Mouse (Mus musculus): ENCODE results near the gene Exoc3l. TPM values are rescaled to one million over a fixed set of nuclear protein-coding genes. Genes with fewer than 3 reads are reported as not detected.

Gene Exoc3l
- polyA plus RNA-seq, 1 experiment from 2014 or later: 11.7 TPM

DNA sequence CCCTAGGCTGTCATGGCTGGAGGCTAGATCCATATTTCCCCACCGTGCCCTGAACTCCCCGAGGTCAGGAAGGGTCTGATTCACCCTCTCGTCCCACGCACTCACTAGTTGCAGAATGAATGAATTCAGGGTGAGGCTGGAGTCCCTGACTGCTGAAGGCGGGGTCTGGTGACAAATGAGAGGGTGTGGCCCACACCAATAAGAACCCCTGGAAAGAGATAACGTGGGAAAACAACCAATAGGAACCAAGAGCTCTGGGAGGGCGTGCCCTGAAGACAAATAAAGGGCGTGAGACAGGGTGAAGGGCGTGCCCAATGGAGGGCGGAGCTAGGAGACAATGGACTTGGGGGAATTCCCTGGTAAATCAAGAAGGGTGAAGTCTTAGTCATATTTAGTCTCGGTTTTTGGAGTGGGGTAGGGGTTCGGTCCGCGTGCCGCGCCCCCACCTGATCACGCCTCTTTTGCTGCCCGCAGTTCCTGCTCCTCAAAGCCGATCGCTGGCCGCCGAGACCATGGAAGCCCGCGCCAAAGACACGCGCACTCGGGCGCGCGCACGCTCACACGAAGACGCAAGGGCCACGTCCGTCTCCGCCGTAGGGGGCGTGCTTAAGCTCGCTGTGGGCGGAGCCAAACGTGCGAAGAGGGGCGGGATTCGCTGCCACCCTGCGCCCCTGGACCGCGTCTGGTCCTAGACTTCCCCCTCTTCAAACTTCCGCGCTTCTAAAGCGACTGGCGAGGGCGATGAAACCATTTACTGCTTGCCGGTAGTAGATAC, 6.8 kb downstream of the Exoc3l start:
- Histone ChIP-seq H3K27me3 (peaks cover 20% of the 10 kb centered on the region), H3K9me3 (no peaks in the 10 kb centered on the region), H3K4me2 (replicated peaks) (peak overlapping the region; percentile 81), H3K36me3 (peaks cover 21% of the 10 kb centered on the region), H3K27ac (peak overlapping the region; percentile 93), H3K4me1 (replicated peaks) (peaks cover 57% of the 10 kb centered on the region), H3K9ac (replicated peaks) (peak overlapping the region; percentile 70), H3K4me3 (replicated peaks) (peak overlapping the region; percentile 56)
- peak; percentile 91 for ATAC-seq
- WGBS: under 1% methylated on average over 53 of the region's 53 CpGs

DNA sequence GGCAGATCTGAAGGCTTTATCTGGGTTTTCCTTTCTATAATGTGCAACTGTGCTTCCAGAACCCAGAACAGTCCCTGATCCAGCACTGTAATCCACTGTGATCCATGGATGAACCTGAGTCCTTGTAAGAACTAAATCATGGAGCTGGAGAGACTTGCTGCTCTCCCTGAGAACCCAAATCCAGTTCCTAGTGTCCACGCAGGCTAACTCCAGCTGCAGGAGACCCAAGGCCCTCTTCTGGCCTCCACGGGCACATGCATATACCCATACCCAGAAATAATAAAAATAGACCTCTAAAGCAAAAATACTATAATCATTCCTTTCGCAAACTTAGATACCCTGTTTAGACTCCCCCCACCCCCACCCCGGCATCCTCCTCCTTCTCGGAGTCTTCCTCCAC, 7.7 kb downstream of the Exoc3l start:
- no peak for ATAC-seq
- Histone ChIP-seq H3K9ac (replicated peaks) (peak overlapping the region; percentile 70), H3K9me3 (no peaks in the 10 kb centered on the region), H3K27ac (peak overlapping the region; percentile 93; the same call in 1 of the 2 replicates), H3K4me1 (replicated peaks) (peaks cover 57% of the 10 kb centered on the region), H3K36me3 (peaks cover 28% of the 10 kb centered on the region), H3K27me3 (peaks cover 12% of the 10 kb centered on the region), H3K4me3 (replicated peaks) (peak overlapping the region; percentile 56), H3K4me2 (replicated peaks) (peak overlapping the region; percentile 81)
- WGBS: 81% methylated on average over 5 of the region's 5 CpGs

DNA sequence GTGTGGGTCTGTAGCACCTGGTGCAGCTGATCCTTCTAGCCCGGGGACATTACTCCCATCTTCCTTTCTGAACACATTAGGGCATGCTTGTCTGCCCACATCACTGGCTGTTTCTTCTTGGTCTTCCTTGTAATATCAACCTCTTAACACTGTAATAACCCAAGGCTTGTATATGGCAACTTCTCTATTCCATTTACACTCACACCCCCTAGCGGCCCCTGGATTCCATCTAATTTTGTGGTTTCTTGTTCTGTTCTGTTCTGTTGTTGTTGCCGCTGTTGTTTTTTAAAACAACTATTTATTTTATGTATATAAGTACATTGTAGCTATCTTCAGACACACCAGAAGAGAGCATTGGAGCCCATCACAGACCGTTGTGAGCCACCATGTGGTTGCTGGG, 9.0 kb downstream of the Exoc3l start:
- Histone ChIP-seq H3K4me2 (replicated peaks) (peak overlapping the region; percentile 81), H3K4me1 (replicated peaks) (peaks cover 57% of the 10 kb centered on the region), H3K9me3 (no peaks in the 10 kb centered on the region), H3K36me3 (peaks cover 40% of the 10 kb centered on the region), H3K27me3 (peaks cover 12% of the 10 kb centered on the region), H3K9ac (replicated peaks) (no peak overlapping the region), H3K4me3 (replicated peaks) (peak overlapping the region; percentile 56), H3K27ac (no peak overlapping the region)
- no peak for ATAC-seq
- WGBS: 82% methylated on average over 4 of the region's 4 CpGs

DNA sequence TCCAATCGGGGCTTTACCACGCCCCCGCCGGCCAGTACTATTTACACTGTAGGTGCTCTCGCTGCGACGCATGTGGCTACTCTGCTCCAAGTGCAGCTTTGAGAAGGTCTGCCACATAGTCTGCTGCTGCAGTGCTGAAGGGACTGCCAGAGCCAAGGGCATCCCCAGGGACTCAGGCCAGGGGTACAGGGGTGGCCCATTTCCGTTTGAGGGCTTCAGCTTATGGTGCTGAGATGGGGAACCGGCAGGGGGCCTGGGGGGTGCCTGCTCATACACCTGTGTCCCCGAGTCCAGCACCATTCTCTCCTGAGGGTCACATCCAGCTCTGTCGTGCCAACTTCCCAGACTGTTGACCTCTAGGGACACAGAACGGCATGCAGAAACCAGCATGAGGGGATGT, 10.4 kb downstream of the Exoc3l start:
- Histone ChIP-seq H3K4me2 (replicated peaks) (peak overlapping the region; percentile 81; the same call in 1 of the 2 replicates), H3K27me3 (peaks cover 17% of the 10 kb centered on the region), H3K9ac (replicated peaks) (0 out of 2 replicates have a peak overlapping the region, but pooled peaks have one; percentile 39), H3K27ac (no peak overlapping the region), H3K4me1 (replicated peaks) (peaks cover 52% of the 10 kb centered on the region), H3K36me3 (peaks cover 51% of the 10 kb centered on the region), H3K4me3 (replicated peaks) (no peak overlapping the region), H3K9me3 (no peaks in the 10 kb centered on the region)
- ATAC-seq: no peak
- 40% methylated on average over 12 of the region's 12 CpGs for WGBS

DNA sequence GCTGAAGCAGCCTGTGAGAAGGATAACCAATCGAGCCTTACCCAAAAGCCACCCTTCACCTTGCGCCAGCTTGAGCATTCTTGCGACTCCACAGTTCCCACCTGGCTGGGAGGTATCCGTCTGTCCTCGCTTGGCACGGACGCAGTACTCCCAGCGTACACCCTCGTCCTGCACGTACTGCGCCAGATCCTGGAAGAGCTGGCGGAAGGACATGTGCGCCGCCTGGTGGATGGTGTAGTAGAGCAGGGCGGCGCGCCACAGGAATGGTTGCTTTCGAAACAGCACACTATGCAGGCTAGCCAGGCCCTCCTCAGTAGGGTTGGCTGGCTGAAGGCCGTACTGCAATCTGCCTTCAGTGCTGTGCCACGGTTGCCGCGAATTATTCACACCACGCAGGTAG, 12.8 kb downstream of the Exoc3l start:
- Histone ChIP-seq H3K27me3 (peaks cover 37% of the 10 kb centered on the region), H3K27ac (no peak overlapping the region), H3K4me3 (replicated peaks) (no peak overlapping the region), H3K9ac (replicated peaks) (no peak overlapping the region), H3K9me3 (no peaks in the 10 kb centered on the region), H3K4me2 (replicated peaks) (no peak overlapping the region), H3K4me1 (replicated peaks) (peaks cover 45% of the 10 kb centered on the region), H3K36me3 (peaks cover 64% of the 10 kb centered on the region)
- peak; percentile 49 for ATAC-seq
- WGBS: 27% methylated on average over 23 of the region's 23 CpGs

DNA sequence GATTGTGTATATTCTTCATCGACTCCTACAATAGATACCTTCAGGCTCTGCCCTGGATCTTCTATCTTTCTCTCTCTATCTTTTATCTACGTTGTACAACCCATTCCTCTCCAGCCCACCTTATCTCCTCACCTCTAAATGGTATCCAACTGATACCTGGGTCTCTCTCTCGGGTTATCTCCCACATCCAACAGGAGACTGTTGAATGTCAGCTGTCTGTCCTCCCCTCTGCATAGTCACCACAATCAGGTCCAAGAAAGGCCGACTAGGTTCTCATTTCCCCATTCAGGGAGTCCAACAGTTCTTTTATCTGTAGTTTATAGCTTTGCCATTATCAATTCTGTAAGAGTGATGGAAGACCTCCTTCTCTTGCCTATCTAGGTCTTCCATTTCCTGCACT, 13.7 kb downstream of the Exoc3l start:
- H3K4me2 ChIP-seq (replicated peaks): no peak overlapping the region
- H3K4me3 ChIP-seq (replicated peaks): no peak overlapping the region
- H3K27me3 ChIP-seq: peaks cover 45% of the 10 kb centered on the region
- no peaks in the 10 kb centered on the region for H3K9me3 ChIP-seq
- no peak overlapping the region for H3K27ac ChIP-seq
- ATAC-seq: no peak
- peaks cover 64% of the 10 kb centered on the region for H3K36me3 ChIP-seq
- 94% methylated on average over 4 of the region's 4 CpGs for WGBS
- H3K9ac ChIP-seq (replicated peaks): no peak overlapping the region
- peaks cover 37% of the 10 kb centered on the region for H3K4me1 ChIP-seq (replicated peaks)

DNA sequence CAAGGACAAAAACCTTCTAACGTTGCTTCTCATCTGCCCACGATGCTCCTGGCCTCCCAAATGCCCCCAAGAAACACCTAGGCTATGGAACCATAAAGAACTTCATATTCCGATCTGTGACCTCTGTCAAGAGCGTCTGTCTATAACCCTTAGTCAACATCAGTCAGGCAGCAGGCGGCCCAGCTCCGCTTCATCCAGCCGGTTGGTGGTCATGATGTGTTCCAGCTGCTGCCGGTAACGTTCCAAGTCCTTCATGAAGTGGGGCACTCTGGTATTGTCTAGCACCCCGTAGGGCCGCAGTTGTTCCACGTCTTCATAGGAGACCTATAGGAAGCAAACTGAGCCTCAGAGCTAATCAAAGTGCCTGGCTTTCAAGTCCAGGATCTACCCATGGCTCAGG, 14.1 kb downstream of the Exoc3l start:
- Histone ChIP-seq H3K4me2 (replicated peaks) (no peak overlapping the region), H3K4me1 (replicated peaks) (peaks cover 36% of the 10 kb centered on the region), H3K36me3 (peaks cover 64% of the 10 kb centered on the region), H3K9ac (replicated peaks) (no peak overlapping the region), H3K4me3 (replicated peaks) (no peak overlapping the region), H3K9me3 (no peaks in the 10 kb centered on the region), H3K27ac (no peak overlapping the region), H3K27me3 (peaks cover 49% of the 10 kb centered on the region)
- ATAC-seq: no peak
- WGBS: 89% methylated on average over 12 of the region's 12 CpGs

DNA sequence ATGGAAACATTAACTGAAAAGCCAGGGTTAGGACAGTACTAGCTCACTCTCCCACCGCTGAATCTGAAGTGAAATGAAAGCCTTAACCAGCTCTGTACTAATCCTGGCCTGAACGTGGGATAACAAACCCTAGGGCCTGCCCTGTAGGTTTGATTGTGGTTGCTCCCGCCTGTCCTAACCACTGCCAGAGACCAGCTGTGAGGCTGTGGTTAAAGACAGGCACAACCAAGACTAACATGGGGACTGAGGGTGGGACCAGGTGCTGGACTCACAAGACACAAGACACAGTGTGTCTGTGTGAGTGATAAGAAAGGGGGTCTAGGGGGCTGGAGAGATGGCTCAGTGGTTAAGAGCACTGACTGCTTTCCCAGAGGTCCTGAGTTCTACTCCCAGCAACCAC, 15.3 kb downstream of the Exoc3l start:
- Histone ChIP-seq H3K27me3 (peaks cover 61% of the 10 kb centered on the region), H3K9ac (replicated peaks) (no peak overlapping the region), H3K9me3 (no peaks in the 10 kb centered on the region), H3K36me3 (peaks cover 56% of the 10 kb centered on the region), H3K4me2 (replicated peaks) (no peak overlapping the region), H3K27ac (no peak overlapping the region), H3K4me3 (replicated peaks) (no peak overlapping the region), H3K4me1 (replicated peaks) (peaks cover 36% of the 10 kb centered on the region)
- no peak for ATAC-seq
- 61% methylated on average over 3 of the region's 3 CpGs for WGBS

DNA sequence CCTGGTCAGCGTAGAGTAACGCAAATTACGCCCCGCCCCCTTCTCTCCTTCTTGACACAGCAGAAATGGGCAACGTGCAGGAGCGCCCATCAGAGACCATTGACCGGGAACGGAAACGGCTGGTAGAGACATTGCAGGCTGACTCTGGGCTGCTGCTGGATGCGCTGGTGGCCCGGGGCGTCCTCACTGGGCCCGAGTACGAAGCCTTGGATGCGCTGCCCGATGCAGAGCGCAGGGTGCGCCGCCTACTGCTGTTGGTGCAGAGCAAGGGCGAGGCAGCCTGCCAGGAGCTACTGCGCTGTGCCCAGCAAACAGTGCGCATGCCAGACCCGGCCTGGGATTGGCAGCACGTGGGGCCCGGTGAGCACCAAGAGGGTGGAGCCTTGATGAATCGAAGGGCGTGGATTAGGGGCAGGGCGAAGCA, 17.0 kb downstream of the Exoc3l start:
- Histone ChIP-seq H3K4me1 (replicated peaks) (peaks cover 30% of the 10 kb centered on the region), H3K27ac (no peak overlapping the region), H3K4me2 (replicated peaks) (peak overlapping the region; percentile 48), H3K36me3 (peaks cover 43% of the 10 kb centered on the region), H3K9ac (replicated peaks) (0 out of 2 replicates have a peak overlapping the region, but pooled peaks have one; percentile 37), H3K9me3 (no peaks in the 10 kb centered on the region), H3K4me3 (replicated peaks) (peak overlapping the region; percentile 20), H3K27me3 (peaks cover 78% of the 10 kb centered on the region)
- 3% methylated on average over 28 of the region's 28 CpGs for WGBS
- ATAC-seq: peak; percentile 53

DNA sequence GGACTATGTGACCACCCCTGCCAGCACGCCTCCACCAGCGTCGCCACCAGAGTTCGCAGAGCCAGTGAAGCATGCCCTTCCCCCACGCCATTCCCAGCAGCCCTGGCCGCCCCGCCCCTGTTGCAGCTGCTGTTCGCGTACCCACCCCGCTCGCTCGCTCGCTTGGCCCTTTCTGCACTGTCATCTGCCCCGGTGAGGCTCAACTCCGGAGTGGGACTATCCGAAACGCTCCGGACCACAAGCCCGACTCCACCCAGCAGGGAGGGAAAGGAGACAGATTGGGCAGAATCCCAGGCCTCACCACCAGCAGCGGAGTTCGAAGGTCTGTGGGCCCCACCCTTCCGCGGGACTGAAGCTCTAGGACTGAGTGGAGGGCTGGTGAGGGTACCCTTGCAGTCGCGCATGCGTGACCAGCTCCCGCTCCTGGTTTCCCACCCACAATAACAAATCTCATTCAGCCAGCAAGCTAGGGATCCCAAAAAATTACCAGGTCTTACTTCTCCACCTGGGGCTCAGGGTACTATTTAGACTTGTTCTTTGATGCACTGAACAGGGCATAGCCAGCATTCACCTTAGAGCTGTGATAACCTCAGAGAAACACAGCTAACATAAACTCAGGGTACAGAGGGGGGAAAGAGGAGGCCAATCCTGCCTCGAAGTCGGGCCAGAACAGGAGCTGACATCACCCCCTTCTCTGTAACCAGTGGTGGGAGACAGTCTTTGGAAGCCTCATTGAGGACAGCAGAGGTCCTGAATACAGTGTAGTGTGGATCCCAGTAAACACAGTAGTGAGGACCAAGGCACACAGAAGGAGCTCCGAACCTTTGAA, 19.4 kb downstream of the Exoc3l start:
- Histone ChIP-seq H3K9me3 (no peaks in the 10 kb centered on the region), H3K27ac (no peak overlapping the region), H3K4me3 (replicated peaks) (peak overlapping the region; percentile 48)

DNA sequence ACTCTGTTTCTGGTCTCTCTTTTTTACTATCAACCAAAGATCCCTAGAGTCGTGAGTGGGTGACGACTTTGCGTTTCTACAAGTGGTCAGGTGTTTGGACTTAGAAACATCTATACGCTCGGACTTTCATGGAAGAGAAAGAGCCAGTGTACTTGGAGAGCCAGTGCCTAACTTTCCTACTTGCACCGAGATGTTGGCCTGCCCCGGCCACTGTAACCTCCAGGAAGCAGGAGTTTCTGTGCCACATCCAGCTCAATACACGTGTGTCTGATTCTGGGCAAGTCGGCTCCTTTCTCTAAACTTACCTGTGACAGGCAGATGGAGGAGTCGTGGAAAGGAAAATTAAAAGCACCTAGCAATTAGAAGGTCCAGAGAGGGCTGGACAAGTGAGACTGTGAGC, 20.1 kb downstream of the Exoc3l start, which contains the start of gene Nol3:
TSS of gene Nol3 (plus strand) at position 301 of the 400 bp plus-strand sequence.
- Histone ChIP-seq H3K27ac (no peak within 1 kb of the TSS), H3K36me3 (peaks cover 16% of the 10 kb centered on the region), H3K4me2 (replicated peaks) (peak within 1 kb of the TSS; percentile 84), H3K4me1 (replicated peaks) (peaks cover 31% of the 10 kb centered on the region), H3K9me3 (no peaks in the 10 kb centered on the region), H3K4me3 (replicated peaks) (peak within 1 kb of the TSS; percentile 48), H3K27me3 (peaks cover 98% of the 10 kb centered on the region), H3K9ac (replicated peaks) (peak within 1 kb of the TSS; percentile 70)
- 4% methylated on average over 10 of the region's 10 CpGs for WGBS
- ATAC-seq: peak; percentile 2; the same call in 1 of the 2 replicates

More for the DNA sequence above, 19.4 kb downstream of the Exoc3l start:
- H3K9ac ChIP-seq (replicated peaks): peak overlapping the region; percentile 70
- peaks cover 20% of the 10 kb centered on the region for H3K36me3 ChIP-seq
- H3K27me3 ChIP-seq: peaks cover 94% of the 10 kb centered on the region
- 2% methylated on average over 30 of the region's 30 CpGs for WGBS
- H3K4me2 ChIP-seq (replicated peaks): peak overlapping the region; percentile 84
- peaks cover 30% of the 10 kb centered on the region for H3K4me1 ChIP-seq (replicated peaks)
- ATAC-seq: peak; percentile 73

DNA sequence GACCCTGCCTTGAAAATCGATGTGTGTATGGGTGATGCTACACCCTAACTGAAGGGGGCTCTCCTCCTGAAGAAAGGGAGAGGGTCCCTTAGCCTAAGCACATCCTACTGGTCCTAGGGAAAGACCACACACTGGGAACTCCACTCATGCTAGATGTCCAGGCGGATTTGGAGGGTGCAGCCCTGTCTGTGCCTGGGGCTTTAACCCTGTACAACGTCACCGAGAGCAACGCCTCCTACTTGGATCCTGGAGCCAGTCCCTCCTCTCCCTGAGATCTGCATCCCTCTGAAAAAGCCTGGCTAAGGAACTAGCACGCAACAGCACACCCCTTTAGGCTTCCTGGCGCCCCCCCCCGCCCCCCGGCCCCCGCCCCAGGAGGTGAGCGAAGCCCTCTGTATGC, 20.5 kb downstream of the Exoc3l start:
- H3K9ac ChIP-seq (replicated peaks): peak overlapping the region; percentile 28; the same call in 1 of the 2 replicates
- peaks cover 99% of the 10 kb centered on the region for H3K27me3 ChIP-seq
- H3K4me1 ChIP-seq (replicated peaks): peaks cover 36% of the 10 kb centered on the region
- 5% methylated on average over 11 of the region's 11 CpGs for WGBS
- H3K27ac ChIP-seq: no peak overlapping the region
- no peaks in the 10 kb centered on the region for H3K9me3 ChIP-seq
- peaks cover 11% of the 10 kb centered on the region for H3K36me3 ChIP-seq
- peak overlapping the region; percentile 48; the same call in 1 of the 2 replicates for H3K4me3 ChIP-seq (replicated peaks)
- no peak for ATAC-seq
- H3K4me2 ChIP-seq (replicated peaks): peak overlapping the region; percentile 84
